Mouse (Mus musculus) hindbrain, postnatal 0 days (tissue): ENCODE measurements around the gene Olfr1307. TPM values are rescaled to one million over a fixed set of nuclear protein-coding genes. Genes with fewer than 3 reads are reported as not detected.

Source experiments
- ATAC-seq: fragments of 200-750 bp; cut with Nextera tagmentation; 2 replicates; pipeline ENCODE4 v1.8.0; 2017; ENCODE audit warnings: mild to moderate bottlenecking, moderate TSS enrichment, moderate library complexity
- DNase-seq: peaks from one replicate; pipeline ENCODE4 v3.0.0-alpha.2; 2015; ENCODE audit warnings: low spot score
- H3K27ac ChIP-seq: fragments of 300-500 bp; sonication (generic); 2 replicates; pipeline ENCODE4 v1.5.1; 2014; ENCODE audit warnings: mild to moderate bottlenecking
- H3K27me3 ChIP-seq: fragments of 300-500 bp; sonication (generic); 2 replicates; pipeline ENCODE4 v1.6.1; 2014; ENCODE audit warnings: low read length, mixed read lengths; ENCODE audit not compliant: insufficient read depth
- H3K36me3 ChIP-seq: fragments of 300-500 bp; sonication (generic); 2 replicates; pipeline ENCODE4 v1.6.1; 2014; ENCODE audit warnings: low read length, mixed read lengths; ENCODE audit not compliant: insufficient read depth
- H3K4me1 ChIP-seq: fragments of 300-500 bp; sonication (generic); 2 replicates; pipeline ENCODE4 v1.6.1; 2014; ENCODE audit warnings: antibody characterized with exemption, low read length, mixed read lengths; ENCODE audit not compliant: insufficient read depth
- H3K4me2 ChIP-seq: fragments of 300-500 bp; sonication (generic); 2 replicates; pipeline ENCODE4 v1.6.1; 2014; ENCODE audit warnings: low read depth, mild to moderate bottlenecking, low read length, moderate library complexity, mixed read lengths
- H3K4me3 ChIP-seq: fragments of 300-500 bp; sonication (generic); 2 replicates; pipeline ENCODE4 v1.5.1; 2014; ENCODE audit warnings: low read length
- H3K9ac ChIP-seq: fragments of 300-500 bp; sonication (generic); replicated peaks from 2 replicates; pipeline ENCODE4 v1.6.1; 2014; ENCODE audit warnings: mild to moderate bottlenecking, low read length, moderate library complexity, mixed read lengths
- H3K9me3 ChIP-seq: fragments of 300-500 bp; sonication (generic); 2 replicates; pipeline ENCODE4 v1.6.1; 2016; ENCODE audit warnings: low read length, mixed read lengths
- CTCF ChIP-seq: IDR thresholded peaks from 2 replicates; pipeline ENCODE4 v1.5.1; 2016; ENCODE audit warnings: antibody characterized with exemption, control low read depth, low read depth
- WGBS: fragments of 180-500 bp; shearing (Covaris S2); extraction: QIAGEN DNeasy Blood & Tissue Kit; methylation state at CpG from one replicate; pipeline ENCODE4 v1.1.7; 2014; 5-methylcytosine and 5-hydroxymethylcytosine counted together
- polyA plus RNA-seq: library from polyadenylated mRNA; unstranded; fragments of >200 nt; fragmentation: Nextera tagmentation; extraction: Ambion mirVana; gene quantifications from 2 replicates; pipeline ENCODE4 v1.2.1, GENCODE M21; 2015
- total RNA-seq: library from RNA; depleted of rRNA; stranded (reverse); fragments of >200 nt; gene quantifications from 2 replicates; pipeline ENCODE4 v1.2.3, GENCODE M21; 2014; rRNA removed

Gene Olfr1307
- not detected in 2 replicates for total RNA-seq
- not detected in 2 replicates for polyA plus RNA-seq

- H3K4me1 ChIP-seq, result no peaks in the 10 kb centered on the region
- no peaks in the 10 kb centered on the region for H3K9me3 ChIP-seq
- no peak for ATAC-seq
- no peak within 1 kb of the TSS for H3K4me2 ChIP-seq
- WGBS, result 74% methylated on average over 1 of the region's 1 CpGs
- H3K27ac ChIP-seq, result no peak within 1 kb of the TSS
- no peak within 1 kb of the TSS for H3K4me3 ChIP-seq
- no peak within 1 kb of the TSS for H3K9ac ChIP-seq
- no peaks in the 10 kb centered on the region for H3K27me3 ChIP-seq
- no peak for TF ChIP-seq CTCF
- no peak for DNase-seq
- H3K36me3 ChIP-seq, result no peaks in the 10 kb centered on the region
Observed at GRCm38 (mm10) chr2:111949340-111949739, at the start of gene Olfr1307. Gene Olfr1307, minus strand, starts transcription at chr2:111949440.

- H3K27me3 ChIP-seq, result no peaks in the 10 kb centered on the region
- no peak within 1 kb of the TSS for H3K9ac ChIP-seq
- H3K36me3 ChIP-seq, result no peaks in the 10 kb centered on the region
- ATAC-seq, result no peak
- WGBS, result 67% methylated on average over 1 of the region's 1 CpGs
- H3K4me2 ChIP-seq, result no peak within 1 kb of the TSS
- no peaks in the 10 kb centered on the region for H3K4me1 ChIP-seq
- H3K9me3 ChIP-seq, result no peaks in the 10 kb centered on the region
- TF ChIP-seq CTCF, result no peak
- no peak within 1 kb of the TSS for H3K4me3 ChIP-seq
- no peak within 1 kb of the TSS for H3K27ac ChIP-seq
- no peak for DNase-seq
Observed at GRCm38 (mm10) chr2:111990181-111990580, 40.9 kb upstream of the Olfr1307 start, which contains the start of gene Olfr1309. Gene Olfr1309, minus strand, starts transcription at chr2:111990281.

GRCm38 (mm10) chr2:111964844-111965243, 15.6 kb upstream of the Olfr1307 start, which contains the start of gene Olfr1308:
Gene Olfr1308, minus strand, starts transcription at chr2:111964944.
- Histone ChIP-seq H3K27me3 (no peaks in the 10 kb centered on the region), H3K27ac (no peak within 1 kb of the TSS), H3K9ac (no peak within 1 kb of the TSS), H3K4me3 (no peak within 1 kb of the TSS), H3K4me2 (no peak within 1 kb of the TSS), H3K9me3 (no peaks in the 10 kb centered on the region), H3K4me1 (no peaks in the 10 kb centered on the region), H3K36me3 (no peaks in the 10 kb centered on the region)
- ATAC-seq, result no peak
- DNase-seq, result no peak
- TF ChIP-seq CTCF, result no peak
- 56% methylated on average over 1 of the region's 1 CpGs for WGBS

- Histone ChIP-seq H3K9me3 (no peaks in the 10 kb centered on the region), H3K27me3 (no peaks in the 10 kb centered on the region), H3K27ac (no peak within 1 kb of the TSS), H3K4me3 (no peak within 1 kb of the TSS), H3K36me3 (no peaks in the 10 kb centered on the region), H3K4me1 (no peaks in the 10 kb centered on the region), H3K9ac (no peak within 1 kb of the TSS), H3K4me2 (no peak within 1 kb of the TSS)
- DNase-seq (no peak), ATAC-seq (no peak)
- TF ChIP-seq CTCF, result no peak
- WGBS, result 83% methylated on average over 1 of the region's 1 CpGs
Observed at GRCm38 (mm10) chr2:111916171-111916570, 33.1 kb downstream of the Olfr1307 start, which contains the start of gene Olfr1306. Gene Olfr1306, minus strand, starts transcription at chr2:111916271.

Other genes starting within 250 kb of the Olfr1307 start
- not detected in 2 replicates for gene Olfr1301, start 198.4 kb downstream of the Olfr1307 start, total RNA-seq
- gene Olfr1301, start 198.4 kb downstream of the Olfr1307 start, polyA plus RNA-seq, result not detected in 2 replicates
- gene Olfr1302, start 172.0 kb downstream of the Olfr1307 start, total RNA-seq, result not detected in 2 replicates
- 0.10 TPM in 1 of 2 replicates, not detected in the other for gene Olfr1302, start 172.0 kb downstream of the Olfr1307 start, polyA plus RNA-seq
- gene Olfr1303, start 129.1 kb downstream of the Olfr1307 start, total RNA-seq, result not detected in 2 replicates
- gene Olfr1303, start 129.1 kb downstream of the Olfr1307 start, polyA plus RNA-seq, result not detected in 2 replicates
- gene Olfr1305, start 72.3 kb downstream of the Olfr1307 start, total RNA-seq, result not detected in 2 replicates
- gene Olfr1305, start 72.3 kb downstream of the Olfr1307 start, polyA plus RNA-seq, result not detected in 2 replicates
- gene Olfr1306, start 33.2 kb downstream of the Olfr1307 start, total RNA-seq, result not detected in 2 replicates
- gene Olfr1306, start 33.2 kb downstream of the Olfr1307 start, polyA plus RNA-seq, result not detected in 2 replicates
- not detected in 2 replicates for gene Olfr1308, start 15.5 kb upstream of the Olfr1307 start, total RNA-seq
- not detected in 2 replicates for gene Olfr1308, start 15.5 kb upstream of the Olfr1307 start, polyA plus RNA-seq
- 0.11 TPM in 1 of 2 replicates, not detected in the other for gene Olfr1309, start 40.8 kb upstream of the Olfr1307 start, total RNA-seq
- gene Olfr1309, start 40.8 kb upstream of the Olfr1307 start, polyA plus RNA-seq, result not detected in 2 replicates
- gene Olfr1310, start 63.3 kb upstream of the Olfr1307 start, total RNA-seq, result not detected in 2 replicates
- not detected in 2 replicates for gene Olfr1310, start 63.3 kb upstream of the Olfr1307 start, polyA plus RNA-seq
- not detected in 2 replicates for gene Olfr1311, start 75.0 kb upstream of the Olfr1307 start, total RNA-seq
- gene Olfr1311, start 75.0 kb upstream of the Olfr1307 start, polyA plus RNA-seq, result not detected in 2 replicates
- not detected in 2 replicates for gene Olfr1312, start 100.8 kb upstream of the Olfr1307 start, total RNA-seq
- gene Olfr1312, start 100.8 kb upstream of the Olfr1307 start, polyA plus RNA-seq, result not detected in 2 replicates
- gene Olfr1313, start 128.4 kb upstream of the Olfr1307 start, total RNA-seq, result not detected in 2 replicates
- not detected in 2 replicates for gene Olfr1313, start 128.4 kb upstream of the Olfr1307 start, polyA plus RNA-seq
- not detected in 2 replicates for gene Olfr1314, start 147.3 kb upstream of the Olfr1307 start, total RNA-seq
- gene Olfr1314, start 147.3 kb upstream of the Olfr1307 start, polyA plus RNA-seq, result not detected in 2 replicates
- 0.21 TPM in 1 of 2 replicates, not detected in the other for gene Olfr1315-ps1, start 166.0 kb upstream of the Olfr1307 start, total RNA-seq
- not detected in 2 replicates for gene Olfr1315-ps1, start 166.0 kb upstream of the Olfr1307 start, polyA plus RNA-seq
- gene Olfr1316, start 185.5 kb upstream of the Olfr1307 start, total RNA-seq, result not detected in 2 replicates
- gene Olfr1316, start 185.5 kb upstream of the Olfr1307 start, polyA plus RNA-seq, result not detected in 2 replicates
- not detected in 2 replicates for gene Olfr1317, start 190.9 kb upstream of the Olfr1307 start, total RNA-seq
- gene Olfr1317, start 190.9 kb upstream of the Olfr1307 start, polyA plus RNA-seq, result not detected in 2 replicates
- gene Olfr1318, start 204.8 kb upstream of the Olfr1307 start, total RNA-seq, result not detected in 2 replicates
- gene Olfr1318, start 204.8 kb upstream of the Olfr1307 start, polyA plus RNA-seq, result 0.14 TPM in 2 replicates